Mouse (Mus musculus) erythroblast, embryonic 14.5 days (primary cell): ENCODE results near the gene Igsf9b. TPM values are rescaled to one million over a fixed set of nuclear protein-coding genes. Genes with fewer than 3 reads are reported as not detected.

Experiments
- H3K27me3 ChIP-seq: 2 replicates; pipeline ENCODE4 v1.6.1; 2012; ENCODE audit warnings: inconsistent platforms; ENCODE audit not compliant: control insufficient read depth
- H3K36me3 ChIP-seq: 2 replicates; pipeline ENCODE4 v1.6.1; 2012; ENCODE audit warnings: mild to moderate bottlenecking, inconsistent platforms; ENCODE audit not compliant: control insufficient read depth
- H3K4me1 ChIP-seq: 2 replicates; pipeline ENCODE4 v1.6.1; 2012; ENCODE audit warnings: inconsistent platforms; ENCODE audit not compliant: control insufficient read depth
- H3K4me3 ChIP-seq: replicated peaks from 2 replicates; pipeline ENCODE3; 2012; ENCODE audit warnings: moderate library complexity, mild to moderate bottlenecking, inconsistent platforms
- H3K9me3 ChIP-seq: 2 replicates; pipeline ENCODE4 v1.6.1; 2012; ENCODE audit warnings: low read length, inconsistent platforms, mixed read lengths; ENCODE audit not compliant: control insufficient read depth
- GATA1 ChIP-seq: IDR thresholded peaks from 2 replicates; pipeline ENCODE4 v1.6.1; 2012; ENCODE audit warnings: low read length, inconsistent platforms, mixed read lengths
- TAL1 ChIP-seq: IDR thresholded peaks from 3 replicates; pipeline ENCODE4 v1.6.1; 2012; ENCODE audit warnings: low read length, inconsistent platforms, mixed read lengths
- polyA plus RNA-seq: library from polyadenylated mRNA; stranded (reverse); fragments of >175 nt; gene quantifications from 2 replicates; pipeline ENCODE4 v1.2.3, GENCODE M21; 2012

Igsf9b gene
- polyA plus RNA-seq, 1 experiment: not detected

DNA sequence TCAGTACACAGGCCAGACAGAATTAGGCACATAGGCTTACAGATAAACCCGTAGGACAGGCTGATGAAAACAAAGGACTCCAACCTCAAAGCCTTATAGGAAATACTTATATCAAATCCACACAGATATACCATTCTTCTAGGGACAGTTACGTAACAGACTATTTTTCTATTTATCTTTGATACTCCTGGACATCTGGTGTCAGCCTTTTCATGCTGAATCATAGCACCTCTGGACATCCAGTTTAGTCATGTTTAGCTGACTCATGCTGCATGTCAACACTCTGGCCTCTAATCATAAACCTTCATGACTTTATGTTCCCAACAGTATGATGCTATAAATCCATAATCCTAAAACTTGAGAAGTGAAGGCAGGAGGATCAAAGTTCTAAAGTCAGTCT, 29.1 kb upstream of the Igsf9b start:
- no peaks in the 10 kb centered on the region for H3K4me1 ChIP-seq
- H3K4me3 ChIP-seq: no peak overlapping the region
- H3K9me3 ChIP-seq: no peaks in the 10 kb centered on the region
- TF ChIP-seq GATA1: no peak
- no peak for TF ChIP-seq TAL1
- no peaks in the 10 kb centered on the region for H3K36me3 ChIP-seq
- H3K27me3 ChIP-seq: no peaks in the 10 kb centered on the region

DNA sequence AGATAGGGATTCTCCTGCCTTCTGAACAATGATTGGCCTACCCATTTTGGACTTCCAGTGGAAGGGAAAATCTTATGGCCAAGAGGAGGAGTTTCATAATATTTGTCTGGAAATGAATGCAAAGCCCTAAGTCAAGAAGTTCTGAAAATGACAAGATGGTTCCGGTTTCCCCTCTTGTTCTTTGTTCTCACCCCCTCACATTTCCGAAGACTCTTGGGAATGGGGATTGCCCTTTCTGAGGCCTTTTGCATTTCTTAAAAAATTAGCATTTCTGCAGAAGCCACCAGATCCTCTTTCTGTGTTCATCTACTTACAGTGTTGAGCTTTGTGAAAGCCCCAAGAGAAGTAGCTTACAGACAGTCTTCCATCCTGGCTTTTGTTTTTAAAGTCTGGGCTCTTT, 27.1 kb upstream of the Igsf9b start:
- Histone ChIP-seq H3K4me3 (no peak overlapping the region), H3K4me1 (no peaks in the 10 kb centered on the region), H3K9me3 (no peaks in the 10 kb centered on the region), H3K36me3 (no peaks in the 10 kb centered on the region), H3K27me3 (no peaks in the 10 kb centered on the region)
- TF ChIP-seq GATA1: no peak
- TF ChIP-seq TAL1: no peak

- Histone ChIP-seq H3K27me3 (no peaks in the 10 kb centered on the region), H3K36me3 (no peaks in the 10 kb centered on the region), H3K9me3 (no peaks in the 10 kb centered on the region), H3K4me1 (no peaks in the 10 kb centered on the region), H3K4me3 (no peak overlapping the region)
- TF ChIP-seq TAL1 (no peak), GATA1 (no peak)
These were observed 26.1 kb upstream of the Igsf9b start for GRCm38 (mm10) chr9:27272858-27273257.

DNA sequence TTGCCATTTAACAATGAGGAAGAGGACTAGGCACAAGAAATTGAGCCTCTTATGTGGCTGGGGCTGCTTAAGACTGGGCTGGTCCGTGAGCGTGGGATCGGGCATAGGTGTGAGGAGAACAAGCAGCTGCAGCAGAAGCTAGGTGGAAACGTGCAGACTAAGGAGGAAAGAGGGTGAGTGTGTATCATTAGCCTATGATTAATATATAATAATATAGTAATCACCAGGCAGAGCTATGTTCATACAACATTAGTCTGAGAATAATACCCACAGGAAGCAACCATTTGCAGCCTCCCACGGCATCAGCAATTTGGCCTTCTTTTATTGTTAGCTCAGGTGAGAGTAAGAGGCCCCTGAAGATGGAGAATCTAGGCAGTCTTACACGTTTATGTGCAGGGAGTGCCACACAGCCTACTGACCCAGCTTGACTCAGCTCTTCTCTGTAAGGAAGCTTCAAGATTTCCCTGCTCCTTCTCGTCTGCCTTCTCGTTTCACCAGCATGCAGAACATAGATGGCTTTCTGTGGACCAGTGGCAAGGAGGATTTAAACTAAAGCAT, 22.6 kb upstream of the Igsf9b start:
- no peaks in the 10 kb centered on the region for H3K4me1 ChIP-seq
- no peaks in the 10 kb centered on the region for H3K9me3 ChIP-seq
- no peak for TF ChIP-seq GATA1
- no peak for TF ChIP-seq TAL1
- no peaks in the 10 kb centered on the region for H3K36me3 ChIP-seq
- H3K4me3 ChIP-seq: no peak overlapping the region
- H3K27me3 ChIP-seq: no peaks in the 10 kb centered on the region

- no peaks in the 10 kb centered on the region for H3K4me1 ChIP-seq
- no peaks in the 10 kb centered on the region for H3K27me3 ChIP-seq
- no peaks in the 10 kb centered on the region for H3K36me3 ChIP-seq
- TF ChIP-seq GATA1 (no peak), TAL1 (no peak)
- no peak overlapping the region for H3K4me3 ChIP-seq
- H3K9me3 ChIP-seq: no peaks in the 10 kb centered on the region
These were observed 21.5 kb upstream of the Igsf9b start for GRCm38 (mm10) chr9:27277401-27278087.

DNA sequence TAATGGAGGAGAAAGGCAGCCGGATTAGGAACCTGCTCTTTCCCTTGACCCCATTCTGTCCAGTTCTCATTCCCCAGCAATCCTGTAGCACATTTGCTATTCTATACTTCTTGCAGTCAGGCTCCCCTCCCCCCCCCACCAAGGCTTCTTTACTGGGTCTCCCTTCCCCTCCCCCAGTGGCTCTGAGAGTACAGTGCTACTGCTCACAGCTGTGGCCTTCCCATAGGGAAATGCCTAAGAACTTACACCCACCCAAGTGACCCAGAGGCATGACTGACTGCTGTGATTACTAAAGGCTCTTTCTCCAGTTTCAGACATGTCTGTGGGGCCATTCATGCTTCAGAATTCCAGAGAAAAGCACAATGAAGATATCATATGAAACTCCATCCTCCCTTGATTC, 20.0 kb upstream of the Igsf9b start:
- TF ChIP-seq GATA1 (no peak), TAL1 (no peak)
- H3K27me3 ChIP-seq: no peaks in the 10 kb centered on the region
- H3K36me3 ChIP-seq: no peaks in the 10 kb centered on the region
- H3K4me3 ChIP-seq: no peak overlapping the region
- no peaks in the 10 kb centered on the region for H3K4me1 ChIP-seq
- no peaks in the 10 kb centered on the region for H3K9me3 ChIP-seq

DNA sequence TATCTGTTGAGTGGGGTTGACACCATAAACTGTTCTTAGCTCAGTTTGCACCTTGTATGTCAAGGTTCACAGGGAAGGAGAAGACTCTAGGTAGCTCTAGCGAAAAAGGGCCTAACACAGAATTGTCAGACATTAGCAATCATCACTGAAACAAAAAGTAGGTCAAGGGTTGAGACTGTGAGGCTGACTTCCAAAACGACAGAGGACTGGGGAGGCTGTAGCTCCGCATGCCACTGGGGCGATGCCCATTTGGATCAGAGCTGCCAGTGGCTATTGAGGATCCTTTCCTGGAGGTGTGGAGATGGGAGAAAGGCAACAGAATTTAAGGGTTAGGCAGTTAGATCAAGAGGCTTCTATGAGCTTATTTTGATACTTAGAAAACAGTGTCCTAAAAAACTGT, 18.0 kb upstream of the Igsf9b start:
- no peak overlapping the region for H3K4me3 ChIP-seq
- no peaks in the 10 kb centered on the region for H3K36me3 ChIP-seq
- no peaks in the 10 kb centered on the region for H3K9me3 ChIP-seq
- H3K27me3 ChIP-seq: no peaks in the 10 kb centered on the region
- TF ChIP-seq TAL1: no peak
- TF ChIP-seq GATA1: no peak
- no peaks in the 10 kb centered on the region for H3K4me1 ChIP-seq

DNA sequence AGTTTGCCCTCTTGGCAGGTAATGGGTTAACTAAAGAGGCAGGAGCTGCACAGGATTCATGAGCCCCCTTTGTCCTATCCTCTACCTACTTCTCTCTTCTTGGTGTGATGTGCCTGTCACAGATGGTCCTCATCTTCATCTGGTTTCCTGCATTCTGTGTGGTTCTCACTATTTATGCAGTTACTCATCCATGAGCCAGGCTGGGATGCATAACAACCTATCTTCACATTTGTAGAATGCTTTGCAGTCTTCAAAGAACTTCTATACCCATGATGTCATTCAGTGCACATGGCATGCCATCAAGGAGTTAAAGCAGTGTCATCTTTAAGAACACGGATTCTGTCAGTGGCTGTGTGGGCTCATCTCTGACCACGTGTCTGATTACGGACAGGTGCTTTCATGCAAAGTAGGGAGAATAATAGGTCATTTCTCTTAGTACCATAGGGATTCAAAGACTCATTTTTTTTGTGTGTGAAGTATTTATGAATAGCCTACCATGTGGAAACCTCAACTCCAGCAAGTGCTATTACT, 13.2 kb upstream of the Igsf9b start:
- TF ChIP-seq GATA1 (no peak), TAL1 (no peak)
- Histone ChIP-seq H3K4me3 (no peak overlapping the region), H3K27me3 (no peaks in the 10 kb centered on the region), H3K9me3 (no peaks in the 10 kb centered on the region), H3K36me3 (no peaks in the 10 kb centered on the region), H3K4me1 (no peaks in the 10 kb centered on the region)

DNA sequence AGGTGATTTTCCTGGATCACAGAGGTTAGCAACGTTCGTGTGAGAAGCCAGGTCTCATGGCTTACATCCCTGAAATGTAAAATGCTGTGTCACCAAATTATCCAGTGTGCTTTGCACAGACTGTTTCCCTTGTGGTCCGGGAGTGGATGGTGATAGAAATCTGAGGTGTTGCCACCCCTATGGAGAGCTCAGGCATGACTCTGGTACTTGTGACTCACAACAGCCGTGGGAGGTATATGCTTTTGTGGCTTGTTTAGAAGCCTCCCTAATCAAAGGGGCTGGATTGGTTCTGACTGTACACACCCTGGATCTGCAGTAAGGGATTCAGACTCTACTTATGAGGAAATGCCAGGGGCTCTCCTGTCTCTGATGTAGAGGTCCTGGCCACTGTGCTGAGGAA, 12.7 kb upstream of the Igsf9b start:
- Histone ChIP-seq H3K27me3 (no peaks in the 10 kb centered on the region), H3K9me3 (no peaks in the 10 kb centered on the region), H3K4me1 (no peaks in the 10 kb centered on the region), H3K36me3 (no peaks in the 10 kb centered on the region), H3K4me3 (no peak overlapping the region)
- TF ChIP-seq GATA1 (no peak), TAL1 (no peak)
